Mouse (Mus musculus) erythroblast, embryonic 14.5 days (primary cell): ENCODE measurements around the gene Kcnk15.

Experiments used
- GATA1 ChIP-seq: IDR thresholded peaks from 2 replicates; pipeline ENCODE4 v1.6.1; 2012; ENCODE audit warnings: low read length, inconsistent platforms, mixed read lengths
- TAL1 ChIP-seq: IDR thresholded peaks from 3 replicates; pipeline ENCODE4 v1.6.1; 2012; ENCODE audit warnings: low read length, inconsistent platforms, mixed read lengths

GRCm38 (mm10) chr2:163809704-163810103 lies 43.7 kb upstream of the Kcnk15 start:
- TF ChIP-seq GATA1 (no peak), TAL1 (no peak)
